Mouse (Mus musculus) kidney, postnatal 14 days (tissue): ENCODE measurements around the gene Cdkn2aipnl.

Source experiments
- DNase-seq: peaks from one replicate; pipeline ENCODE4 v3.0.0; 2022; ENCODE audit warnings: mixed read lengths

The Cdkn2aipnl gene

GRCm38 (mm10) chr11:52011011-52011410, 43.5 kb downstream of the Cdkn2aipnl start:
- DNase-seq, result no peak

GRCm38 (mm10) chr11:52011541-52011940, 44.1 kb downstream of the Cdkn2aipnl start:
- no peak for DNase-seq

GRCm38 (mm10) chr11:52018217-52018616, 50.8 kb downstream of the Cdkn2aipnl start:
- no peak for DNase-seq
